Mouse (Mus musculus) adipocyte (in vitro differentiated cells): ENCODE data around the gene Acsbg2.
"Not testable (repeated sequence)": the region's sequence is repeated elsewhere in the genome, so short reads cannot be mapped to it uniquely, and the experiment has no call there.

Source experiments
- DNase-seq: peaks from one replicate; pipeline ENCODE4 v3.0.0-alpha.2; 2016; ENCODE audit warnings: low spot score

The Acsbg2 gene

GRCm38 (mm10) chr17:56874237-56874636 is at the start of gene Acsbg2:
Acsbg2 (minus strand) TSS chr17:56874447.
- DNase-seq = no peak

- DNase-seq = no peak
These were observed 45.5 kb upstream of the Acsbg2 start for GRCm38 (mm10) chr17:56919725-56920124.

- no peak for DNase-seq
These were observed 42.9 kb upstream of the Acsbg2 start for GRCm38 (mm10) chr17:56917166-56917565.

- no peak for DNase-seq
These were observed 39.2 kb upstream of the Acsbg2 start for GRCm38 (mm10) chr17:56913444-56913843.

DNA sequence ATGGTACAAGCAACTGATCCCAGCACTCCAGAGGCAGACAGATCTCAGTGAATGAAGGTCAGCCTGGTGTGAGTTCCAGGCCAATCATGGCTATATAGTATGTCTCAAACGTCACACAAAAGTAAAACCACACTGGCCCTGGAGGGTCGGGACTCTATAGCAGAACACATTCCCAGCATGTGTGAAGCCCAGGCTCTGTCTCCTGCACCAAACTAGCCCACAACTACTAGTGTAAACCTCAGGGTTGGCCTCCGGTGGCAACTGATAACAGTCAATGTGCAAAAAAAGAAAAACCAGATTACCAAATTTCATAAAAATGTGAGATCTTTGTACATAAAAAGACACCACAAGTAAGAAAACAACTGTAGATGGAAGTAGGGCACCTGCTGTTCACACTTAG is 38.8 kb upstream of the Acsbg2 start:
- DNase-seq = no peak

- DNase-seq = not testable (repeated sequence)
These were observed 35.5 kb upstream of the Acsbg2 start for GRCm38 (mm10) chr17:56909764-56910163.

- no peak for DNase-seq
These were observed 33.6 kb upstream of the Acsbg2 start for GRCm38 (mm10) chr17:56907887-56908286.

DNA sequence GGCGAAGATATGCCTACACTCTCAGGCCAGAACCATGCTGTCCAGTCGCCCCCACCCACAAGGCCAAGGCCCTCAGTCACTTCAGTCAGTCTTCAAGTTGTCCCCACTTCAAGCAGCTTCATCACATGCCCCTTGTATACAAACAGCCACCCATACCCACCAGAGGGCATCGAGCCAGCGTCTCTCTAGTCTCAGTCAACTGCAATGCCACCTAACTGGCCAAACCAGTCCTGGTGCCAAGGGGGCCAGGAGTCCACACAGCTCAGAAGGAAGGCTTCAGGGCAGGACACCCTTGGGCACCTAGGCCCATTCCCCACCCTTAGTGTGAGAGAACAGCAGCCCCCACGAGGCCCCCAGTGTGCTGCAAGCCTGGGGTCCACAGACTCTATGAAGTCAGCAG is 32.8 kb upstream of the Acsbg2 start:
- DNase-seq = peak; percentile 17

- DNase-seq = no peak
These were observed 31.9 kb upstream of the Acsbg2 start for GRCm38 (mm10) chr17:56906166-56906565.

GRCm38 (mm10) chr17:56902698-56903097 is 28.5 kb upstream of the Acsbg2 start:
- DNase-seq = no peak

DNA sequence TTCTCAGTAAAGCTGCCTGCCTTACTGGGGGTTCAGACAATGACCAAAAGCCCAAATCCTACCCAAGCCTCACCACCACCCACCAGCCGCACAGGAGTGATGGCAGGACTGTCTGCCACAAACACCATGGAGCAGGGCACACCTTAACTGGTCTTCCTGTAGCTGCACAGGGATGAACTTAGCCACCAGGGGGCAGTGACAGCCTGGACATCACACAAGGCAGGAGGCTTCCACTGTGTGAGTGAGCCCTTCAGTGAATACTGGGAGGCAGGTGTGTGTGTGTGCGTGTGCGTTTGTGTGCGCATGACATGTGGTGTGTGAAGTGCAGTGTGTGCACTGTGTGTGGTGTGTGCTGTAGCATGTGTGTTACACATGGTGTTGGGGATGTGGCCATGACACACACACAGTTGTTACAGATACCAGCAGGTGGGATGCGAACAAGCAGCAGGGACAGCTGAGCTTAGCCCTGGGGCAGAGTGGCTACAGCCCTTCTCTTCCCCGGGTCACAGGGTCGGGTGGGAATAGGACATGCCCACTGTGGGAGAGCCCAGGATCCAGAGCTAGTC is 23.5 kb upstream of the Acsbg2 start:
- peak; percentile 86 for DNase-seq

DNA sequence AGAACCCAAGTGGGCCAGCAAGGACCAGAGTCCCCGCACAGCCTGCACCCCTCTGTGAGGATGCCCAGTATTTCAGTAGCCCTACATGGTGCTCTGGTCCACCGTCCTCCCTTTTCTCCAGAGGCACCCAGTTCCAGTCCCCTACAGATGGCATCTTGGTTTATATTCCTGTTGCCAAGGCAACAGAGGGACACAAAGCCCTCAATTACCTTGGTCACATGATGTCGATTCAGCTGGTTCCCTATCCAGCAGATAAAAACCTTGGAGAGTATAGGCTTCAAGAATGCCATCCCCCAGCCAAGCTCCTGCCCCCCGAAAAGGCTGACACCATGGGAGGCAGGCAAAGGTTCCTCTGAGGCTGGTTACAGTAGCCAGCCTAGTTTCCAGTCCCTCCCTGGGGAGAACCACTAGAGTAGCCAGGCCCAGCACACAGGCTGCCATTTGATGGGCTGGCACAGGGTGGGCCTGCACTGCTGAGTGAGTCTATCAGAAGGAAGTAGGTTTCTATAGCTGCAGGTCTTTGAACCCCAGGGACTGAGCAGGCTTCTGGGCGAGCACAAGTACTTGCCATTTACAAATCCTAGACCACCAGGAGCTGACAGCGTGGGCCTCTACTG is 22.4 kb upstream of the Acsbg2 start:
- DNase-seq = no peak

DNA sequence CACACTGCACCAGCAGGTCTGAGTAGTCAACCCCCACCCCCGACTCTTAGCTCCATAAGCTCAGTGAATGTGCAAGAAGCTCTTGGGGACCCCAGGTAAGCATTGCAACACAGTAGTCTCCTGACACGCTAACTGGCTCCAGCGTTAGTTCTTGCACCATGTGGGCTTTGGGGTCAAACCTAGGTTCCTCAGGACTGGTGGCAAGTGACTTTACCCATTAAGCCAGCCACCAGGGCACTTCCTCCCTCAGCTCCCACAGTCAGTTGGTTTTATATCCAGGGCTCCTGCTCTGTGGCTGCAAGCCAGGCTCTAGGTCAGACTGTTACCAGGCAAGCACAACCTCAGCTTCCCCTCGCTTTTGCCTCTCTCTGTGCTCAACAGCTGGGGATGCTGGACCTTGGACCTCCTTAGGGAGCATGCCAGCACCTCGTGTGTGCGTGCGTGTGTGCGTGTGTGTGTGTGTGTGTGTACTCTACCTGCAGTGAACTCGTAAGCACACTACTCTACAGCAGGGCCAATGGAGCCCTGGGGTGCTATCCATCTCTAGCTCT is 21.2 kb upstream of the Acsbg2 start:
- DNase-seq = no peak

GRCm38 (mm10) chr17:56890018-56890417 is 15.8 kb upstream of the Acsbg2 start:
- no peak for DNase-seq

DNA sequence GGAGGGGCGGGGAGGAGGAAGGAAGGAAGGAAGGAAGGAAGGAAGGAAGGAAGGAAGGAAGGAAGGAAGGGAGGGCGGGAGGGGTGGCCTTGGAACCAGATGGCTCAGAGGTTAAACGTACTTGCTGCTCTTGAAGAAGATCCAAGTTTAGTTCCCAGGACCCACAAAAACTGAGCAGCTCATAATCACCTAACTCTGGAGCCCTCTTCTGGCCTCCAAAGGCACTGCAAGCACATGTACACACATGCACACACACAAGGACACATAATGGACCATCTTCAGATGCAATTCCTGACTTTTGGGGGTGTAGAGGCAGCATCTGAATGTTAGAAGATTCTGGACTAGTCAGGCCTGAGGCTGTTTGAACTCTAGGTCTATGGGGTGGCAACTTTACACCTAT is 13.8 kb upstream of the Acsbg2 start:
- no peak for DNase-seq

DNA sequence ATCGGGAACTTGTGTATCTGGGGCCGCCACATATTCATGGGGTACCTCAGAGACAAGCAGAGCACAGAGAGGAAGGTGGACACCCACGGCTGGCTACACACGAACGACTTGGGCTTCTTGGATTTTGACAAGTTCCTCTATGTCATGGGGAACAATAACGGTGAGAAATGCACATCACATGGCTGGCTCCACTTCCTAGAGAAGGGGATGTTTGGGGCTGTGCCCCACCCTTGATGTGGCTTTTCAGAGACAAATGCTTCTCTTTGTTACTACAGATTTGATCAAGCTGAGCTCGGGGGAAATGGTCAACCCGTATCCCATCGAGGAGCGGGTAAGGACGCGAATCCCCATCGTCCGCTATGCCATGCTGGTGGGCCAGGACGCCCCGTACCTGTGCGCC is 10.6 kb upstream of the Acsbg2 start:
- no peak for DNase-seq

GRCm38 (mm10) chr17:56884331-56884730 is 10.1 kb upstream of the Acsbg2 start:
- peak; percentile 34 for DNase-seq

- no peak for DNase-seq
These were observed 9.4 kb upstream of the Acsbg2 start for GRCm38 (mm10) chr17:56883612-56884011.

DNA sequence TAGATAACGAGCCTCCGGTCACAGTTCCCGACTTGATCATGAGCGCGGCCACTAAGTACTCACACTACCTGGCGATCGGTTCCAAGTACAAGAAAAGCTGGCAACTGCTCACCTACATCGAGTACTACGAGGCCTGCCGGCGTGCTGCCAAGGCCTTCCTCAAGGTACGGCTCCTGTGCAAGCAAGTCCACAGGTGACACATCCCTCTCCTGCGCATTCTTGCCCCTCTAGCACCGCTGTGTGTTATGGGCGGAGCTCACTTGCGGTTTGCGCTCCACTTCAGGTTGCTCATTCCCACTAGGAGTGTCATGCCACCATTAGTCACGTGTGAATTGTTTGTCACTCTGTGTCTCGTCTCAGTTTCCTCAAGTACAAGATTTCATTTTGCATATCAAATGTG is 3.2 kb upstream of the Acsbg2 start:
- DNase-seq = no peak

DNA sequence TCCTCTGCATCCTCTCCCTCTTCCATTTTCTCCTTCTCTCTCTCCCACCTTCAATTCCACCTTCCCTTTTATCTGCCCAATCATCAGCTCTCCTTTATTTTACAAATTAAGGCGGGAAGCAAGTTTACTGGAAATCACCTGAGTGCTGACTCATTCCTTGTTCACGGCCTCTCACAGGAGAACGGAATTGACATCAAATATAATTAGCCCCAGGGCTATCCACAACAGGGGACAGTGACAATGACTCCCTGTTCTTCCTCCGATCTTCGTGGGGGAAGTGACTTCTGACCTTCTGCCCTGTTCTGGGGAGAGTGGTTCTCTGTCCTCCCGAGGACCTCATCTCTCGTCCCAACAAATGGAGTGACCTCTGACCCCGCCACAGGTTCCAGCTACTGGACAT is 2.7 kb upstream of the Acsbg2 start:
- DNase-seq = no peak

GRCm38 (mm10) chr17:56876465-56876864 is 2.2 kb upstream of the Acsbg2 start:
- no peak for DNase-seq

- DNase-seq = no peak
These were observed 847 bp upstream of the Acsbg2 start, which contains the start of gene 1700061G19Rik for GRCm38 (mm10) chr17:56874936-56875651. 1700061G19Rik (plus strand) TSS chr17:56875477.

DNA sequence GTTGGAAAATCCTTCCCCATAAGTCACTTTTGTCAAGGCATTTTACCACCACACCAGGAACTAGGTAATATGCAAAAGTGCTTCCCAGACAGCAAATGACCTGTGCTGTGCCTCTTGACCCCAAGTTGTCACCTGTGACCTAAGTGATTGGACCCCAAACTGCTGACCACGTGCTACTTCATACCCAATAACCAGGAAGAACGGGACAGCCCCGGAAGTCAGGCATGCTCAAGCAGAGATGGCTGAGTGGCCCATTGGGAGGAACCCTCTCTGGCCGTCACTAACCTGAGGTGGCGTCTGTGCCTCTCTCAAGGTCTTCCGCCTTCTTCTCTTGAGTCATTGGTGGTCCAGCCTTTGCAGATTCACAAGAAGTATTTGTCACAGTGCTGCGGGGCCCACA is 1.7 kb downstream of the Acsbg2 start:
- DNase-seq = no peak
